Mouse (Mus musculus) CD4-positive naive resting alpha-beta T cell, adult 57 days (primary cell): Measurements from ENCODE around the gene Gm21812. TPM values are rescaled to one million over a fixed set of nuclear protein-coding genes. Genes with fewer than 3 reads are reported as not detected.

ENCODE experiments used
- total RNA-seq: library from RNA; stranded (reverse); gene quantifications from one replicate; pipeline ENCODE4 v1.2.4, GENCODE M21; 2023

Gm21812 gene
- total RNA-seq = not detected

GRCm38 (mm10) chrY:9347084-9347483, at the start of gene Gm21812:
Gene Gm21812, minus strand, starts transcription at chrY:9347184.

Other genes with a start within 250 kb of the Gm21812 start
- not detected for gene Gm21292, start 213.3 kb downstream of the Gm21812 start, total RNA-seq
- gene Gm21721, start 145.0 kb downstream of the Gm21812 start, total RNA-seq = not detected
- not detected for gene Gm21874, start 69.0 kb upstream of the Gm21812 start, total RNA-seq